Mouse (Mus musculus) kidney, postnatal 0 days (tissue): ENCODE results near the gene Muc2. TPM values are rescaled to one million over a fixed set of nuclear protein-coding genes. Genes with fewer than 3 reads are reported as not detected.
A peak's percentile ranks its signal among the peaks of the same experiment; 100 is the strongest.

ENCODE experiments used
- ATAC-seq: fragments of 200-750 bp; cut with Nextera tagmentation; replicated peaks from 2 replicates; pipeline ENCODE4 v1.8.0; 2017; ENCODE audit warnings: low read depth, moderate number of reproducible peaks, moderate TSS enrichment, moderate library complexity; ENCODE audit not compliant: low FRiP score
- DNase-seq: peaks from one replicate; pipeline ENCODE4 v3.0.0-alpha.2; 2016; ENCODE audit warnings: low spot score
- H3K27ac ChIP-seq: fragments of 300-500 bp; sonication (generic); 2 replicates; pipeline ENCODE4 v1.5.1; 2014; ENCODE audit warnings: mild to moderate bottlenecking
- H3K27me3 ChIP-seq: fragments of 300-500 bp; sonication (generic); 2 replicates; pipeline ENCODE4 v1.6.1; 2014; ENCODE audit warnings: low read length, mixed read lengths; ENCODE audit not compliant: insufficient read depth
- H3K36me3 ChIP-seq: fragments of 300-500 bp; sonication (generic); 2 replicates; pipeline ENCODE4 v1.6.1; 2014; ENCODE audit warnings: low read length, mixed read lengths; ENCODE audit not compliant: insufficient read depth
- H3K4me1 ChIP-seq: fragments of 300-500 bp; sonication (generic); replicated peaks from 2 replicates; pipeline ENCODE4 v1.6.1; 2014; ENCODE audit warnings: antibody characterized with exemption, low read length, mixed read lengths; ENCODE audit not compliant: insufficient read depth
- H3K4me2 ChIP-seq: fragments of 300-500 bp; sonication (generic); 2 replicates; pipeline ENCODE4 v1.6.1; 2014; ENCODE audit warnings: mild to moderate bottlenecking, low read length, moderate library complexity, mixed read lengths
- H3K4me3 ChIP-seq: fragments of 300-500 bp; sonication (generic); replicated peaks from 2 replicates; pipeline ENCODE4 v1.5.1; 2014; ENCODE audit warnings: low read depth, low read length
- H3K9ac ChIP-seq: fragments of 300-500 bp; sonication (generic); 2 replicates; pipeline ENCODE4 v1.6.1; 2014; ENCODE audit warnings: low read depth, low read length
- H3K9me3 ChIP-seq: fragments of 300-500 bp; sonication (generic); replicated peaks from 2 replicates; pipeline ENCODE4 v1.6.1; 2016; ENCODE audit warnings: low read length, inconsistent platforms, mixed read lengths
- CTCF ChIP-seq: IDR thresholded peaks from 2 replicates; pipeline ENCODE4 v1.5.1; 2016; ENCODE audit warnings: antibody characterized with exemption, low read depth, mild to moderate bottlenecking, moderate library complexity
- WGBS: fragments of 180-500 bp; shearing (Covaris S2); extraction: QIAGEN DNeasy Blood & Tissue Kit; methylation state at CpG from one replicate; pipeline ENCODE4 v1.1.7; 2014; 5-methylcytosine and 5-hydroxymethylcytosine counted together
- polyA plus RNA-seq: library from polyadenylated mRNA; unstranded; fragments of >200 nt; fragmentation: Nextera tagmentation; extraction: Ambion mirVana; gene quantifications from 2 replicates; pipeline ENCODE4 v1.2.1, GENCODE M21; 2015

Gene Muc2
- polyA plus RNA-seq, result 0.08 and 0.14 TPM in 2 replicates

- Histone ChIP-seq H3K9ac (no peak within 1 kb of the TSS), H3K9me3 (no peaks in the 10 kb centered on the region), H3K4me1 (0 out of 2 replicates have a peak, but pooled peaks cover 5% of the 10 kb centered on the region), H3K36me3 (no peaks in the 10 kb centered on the region), H3K27me3 (no peaks in the 10 kb centered on the region), H3K27ac (no peak within 1 kb of the TSS), H3K4me2 (no peak within 1 kb of the TSS), H3K4me3 (no peak within 1 kb of the TSS)
- ATAC-seq (no peak), DNase-seq (no peak)
- 81% methylated on average over 8 of the region's 8 CpGs for WGBS
- TF ChIP-seq CTCF, result no peak
These were observed at the start of gene Muc2 for GRCm38 (mm10) chr7:141690040-141690439. TSS of gene Muc2 (plus strand) at chr7:141690340.

- WGBS, result 71% methylated on average over 1 of the region's 1 CpGs
- Histone ChIP-seq H3K9me3 (no peaks in the 10 kb centered on the region), H3K4me3 (no peak overlapping the region), H3K4me2 (no peak overlapping the region), H3K4me1 (no peaks in the 10 kb centered on the region; the same call in 1 of the 2 replicates), H3K9ac (no peak overlapping the region), H3K27me3 (no peaks in the 10 kb centered on the region), H3K36me3 (no peaks in the 10 kb centered on the region), H3K27ac (no peak overlapping the region)
- TF ChIP-seq CTCF, result no peak
- ATAC-seq (no peak; the same call in 1 of the 2 replicates), DNase-seq (no peak)
These were observed 47.8 kb upstream of the Muc2 start for GRCm38 (mm10) chr7:141642375-141642774.

GRCm38 (mm10) chr7:141643160-141643559 lies 47.0 kb upstream of the Muc2 start:
- Histone ChIP-seq H3K36me3 (no peaks in the 10 kb centered on the region), H3K4me1 (no peaks in the 10 kb centered on the region; the same call in 1 of the 2 replicates), H3K4me3 (no peak overlapping the region), H3K27me3 (no peaks in the 10 kb centered on the region), H3K9ac (no peak overlapping the region), H3K27ac (no peak overlapping the region), H3K4me2 (no peak overlapping the region), H3K9me3 (no peaks in the 10 kb centered on the region)
- TF ChIP-seq CTCF, result peak; percentile 56
- DNase-seq (no peak), ATAC-seq (no peak)
- WGBS, result 56% methylated on average over 3 of the region's 3 CpGs

DNA sequence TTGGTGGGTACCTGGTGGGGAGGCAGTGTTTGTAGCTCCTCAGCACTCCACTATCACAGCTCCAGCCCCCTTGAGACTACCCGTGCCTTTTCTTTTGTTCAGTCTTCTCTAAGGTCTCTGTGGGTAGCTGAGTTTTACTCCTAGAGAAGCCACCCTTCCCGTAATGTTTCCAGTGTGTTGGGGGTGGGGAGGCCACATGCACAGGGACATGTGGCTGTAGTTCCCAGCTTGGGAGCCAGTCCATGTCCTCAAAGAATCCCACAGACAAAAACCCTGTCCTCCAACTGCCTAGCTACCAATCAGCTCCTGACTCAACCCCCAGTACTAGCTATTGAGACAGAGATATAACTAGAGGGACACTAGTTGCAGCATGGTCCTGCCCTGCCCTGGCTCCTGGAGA lies 43.1 kb upstream of the Muc2 start:
- H3K27ac ChIP-seq, result no peak overlapping the region
- DNase-seq (no peak), ATAC-seq (no peak)
- no peaks in the 10 kb centered on the region for H3K36me3 ChIP-seq
- no peak overlapping the region for H3K9ac ChIP-seq
- 85% methylated on average over 2 of the region's 2 CpGs for WGBS
- no peak overlapping the region for H3K4me3 ChIP-seq
- no peaks in the 10 kb centered on the region for H3K4me1 ChIP-seq
- no peak for TF ChIP-seq CTCF
- H3K4me2 ChIP-seq, result no peak overlapping the region
- H3K27me3 ChIP-seq, result no peaks in the 10 kb centered on the region
- H3K9me3 ChIP-seq, result no peaks in the 10 kb centered on the region

GRCm38 (mm10) chr7:141647815-141648214 lies 42.3 kb upstream of the Muc2 start:
- ATAC-seq (peak; percentile 38; the same call in 1 of the 2 replicates), DNase-seq (peak; percentile 7)
- WGBS, result 52% methylated on average over 11 of the region's 11 CpGs

DNA sequence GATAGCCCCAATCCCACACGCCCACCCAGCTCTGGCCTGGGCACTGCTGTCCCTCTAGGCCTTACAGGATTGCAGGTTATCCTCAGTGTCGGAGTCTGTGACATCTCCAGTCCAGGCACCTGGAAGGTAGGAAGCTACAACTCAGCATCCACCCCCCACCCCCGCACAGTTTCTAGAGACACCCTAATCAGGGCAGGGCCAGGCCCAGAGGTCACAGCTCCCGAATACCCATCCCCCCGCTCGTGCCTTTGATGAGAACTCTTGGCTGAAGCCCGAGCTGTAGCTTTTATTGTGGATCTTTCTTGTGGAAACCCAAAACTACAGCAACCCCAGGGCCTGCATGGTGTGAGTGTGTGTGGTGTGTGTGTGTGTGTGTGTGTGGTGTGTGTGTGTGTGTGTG lies 37.9 kb upstream of the Muc2 start:
- ATAC-seq (no peak), DNase-seq (no peak)
- 38% methylated on average over 7 of the region's 7 CpGs for WGBS
- TF ChIP-seq CTCF, result no peak
- Histone ChIP-seq H3K9me3 (no peaks in the 10 kb centered on the region), H3K4me3 (no peak overlapping the region), H3K9ac (no peak overlapping the region), H3K4me2 (no peak overlapping the region), H3K4me1 (no peaks in the 10 kb centered on the region), H3K36me3 (no peaks in the 10 kb centered on the region), H3K27me3 (no peaks in the 10 kb centered on the region), H3K27ac (no peak overlapping the region)

More at GRCm38 (mm10) chr7:141647815-141648214, 42.3 kb upstream of the Muc2 start:
- Histone ChIP-seq H3K27me3 (no peaks in the 10 kb centered on the region), H3K4me2 (no peak overlapping the region), H3K36me3 (no peaks in the 10 kb centered on the region), H3K9me3 (no peaks in the 10 kb centered on the region), H3K9ac (no peak overlapping the region), H3K4me3 (no peak overlapping the region), H3K27ac (no peak overlapping the region), H3K4me1 (no peaks in the 10 kb centered on the region)
- no peak for TF ChIP-seq CTCF

- no peak overlapping the region for H3K4me2 ChIP-seq
- H3K9me3 ChIP-seq, result no peaks in the 10 kb centered on the region
- no peaks in the 10 kb centered on the region for H3K27me3 ChIP-seq
- no peak overlapping the region for H3K9ac ChIP-seq
- no peaks in the 10 kb centered on the region for H3K4me1 ChIP-seq
- H3K4me3 ChIP-seq, result no peak overlapping the region
- ATAC-seq, result no peak
- DNase-seq, result no peak
- H3K36me3 ChIP-seq, result no peaks in the 10 kb centered on the region
- TF ChIP-seq CTCF, result no peak; the same call in 1 of the 2 replicates
- WGBS, result 63% methylated on average over 1 of the region's 1 CpGs
- no peak overlapping the region for H3K27ac ChIP-seq
These were observed 29.8 kb upstream of the Muc2 start for GRCm38 (mm10) chr7:141660346-141660745.
